Mouse (Mus musculus) hindbrain, embryonic 11.5 days (tissue): ENCODE data around the gene Maml3. TPM values are rescaled to one million over a fixed set of nuclear protein-coding genes. Genes with fewer than 3 reads are reported as not detected.

Source experiments
- ATAC-seq: fragments of 200-750 bp; cut with Nextera tagmentation; 2 replicates; pipeline ENCODE4 v1.8.0; 2017; ENCODE audit warnings: mild to moderate bottlenecking, moderate TSS enrichment, moderate library complexity; ENCODE audit not compliant: low FRiP score
- DNase-seq: peaks from one replicate; pipeline ENCODE4 v3.0.0-alpha.2; 2015; ENCODE audit warnings: low spot score
- H3K27ac ChIP-seq: fragments of 300-500 bp; sonication (generic); 2 replicates; pipeline ENCODE4 v1.5.1; 2014; ENCODE audit warnings: mild to moderate bottlenecking, low read depth, low read length
- H3K27me3 ChIP-seq: fragments of 300-500 bp; sonication (generic); 2 replicates; pipeline ENCODE4 v1.6.1; 2014; ENCODE audit warnings: mild to moderate bottlenecking, low read length, moderate library complexity, mixed read lengths; ENCODE audit not compliant: control insufficient read depth, insufficient read depth
- H3K36me3 ChIP-seq: fragments of 300-500 bp; sonication (generic); 2 replicates; pipeline ENCODE4 v1.6.1; 2014; ENCODE audit warnings: mild to moderate bottlenecking, low read length, moderate library complexity, mixed read lengths; ENCODE audit not compliant: control insufficient read depth, insufficient read depth
- H3K4me1 ChIP-seq: fragments of 300-500 bp; sonication (generic); replicated peaks from 2 replicates; pipeline ENCODE4 v1.6.1; 2014; ENCODE audit warnings: low read length, mixed read lengths; ENCODE audit not compliant: control insufficient read depth, insufficient read depth
- H3K4me2 ChIP-seq: fragments of 300-500 bp; sonication (generic); replicated peaks from 2 replicates; pipeline ENCODE4 v1.6.1; 2014; ENCODE audit warnings: mild to moderate bottlenecking, low read depth, low read length
- H3K4me3 ChIP-seq: fragments of 300-500 bp; sonication (generic); 2 replicates; pipeline ENCODE4 v1.5.1; 2014; ENCODE audit warnings: low read depth, low read length
- H3K9ac ChIP-seq: fragments of 300-500 bp; sonication (generic); 2 replicates; pipeline ENCODE4 v1.6.1; 2014; ENCODE audit warnings: low read depth, low read length
- H3K9me3 ChIP-seq: fragments of 300-500 bp; sonication (generic); 2 replicates; pipeline ENCODE4 v1.6.1; 2016; ENCODE audit warnings: low read length; ENCODE audit not compliant: control insufficient read depth
- WGBS: fragments of 180-500 bp; shearing (Covaris S2); extraction: QIAGEN DNeasy Blood & Tissue Kit; methylation state at CpG from one replicate; pipeline ENCODE4 v1.1.7; 2014; 5-methylcytosine and 5-hydroxymethylcytosine counted together
- polyA plus RNA-seq: library from polyadenylated mRNA; unstranded; fragments of >200 nt; fragmentation: Nextera tagmentation; extraction: Ambion mirVana; gene quantifications from 2 replicates; pipeline ENCODE4 v1.2.1, GENCODE M21; 2014

Gene Maml3
- polyA plus RNA-seq, 1 experiment from 2014 or later: 7.5 TPM

DNA sequence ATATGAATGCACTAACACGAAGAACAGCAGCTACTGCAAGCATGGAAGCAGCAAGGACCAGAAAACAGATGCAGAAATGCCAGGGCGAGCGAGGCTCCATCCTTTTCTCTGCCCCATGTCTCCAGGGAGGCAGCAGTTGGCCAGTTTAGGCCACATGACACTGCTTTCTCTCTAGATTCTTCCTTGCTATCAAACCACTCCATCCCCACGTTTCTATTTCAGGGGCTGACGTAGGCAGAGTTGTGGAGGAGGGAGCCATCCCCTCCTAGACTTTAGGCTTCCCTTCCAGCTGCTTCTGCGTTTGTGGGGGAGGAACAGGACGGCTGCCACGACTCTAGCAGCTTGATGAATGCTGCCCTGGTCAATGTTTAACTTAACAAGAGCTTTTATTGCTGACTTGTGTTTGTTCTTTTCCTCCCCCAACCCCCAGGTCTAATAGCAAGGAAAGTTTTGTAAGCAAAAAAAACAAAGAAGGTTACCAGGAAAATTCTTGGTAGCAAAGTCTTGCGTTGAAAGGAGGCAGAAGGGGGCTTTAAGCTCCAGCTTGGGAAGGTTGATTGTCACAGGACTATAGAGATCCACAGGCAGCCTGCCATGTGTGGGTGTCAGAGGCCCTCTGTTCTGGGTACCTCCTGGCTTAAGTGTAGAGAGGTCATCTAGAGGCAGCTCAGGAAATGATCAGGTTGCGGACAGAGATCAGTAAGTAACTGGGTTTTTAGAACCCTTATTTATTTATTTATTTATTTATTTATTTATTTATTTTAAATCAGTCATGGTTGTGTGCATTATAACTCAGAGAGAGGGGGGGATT is 188.6 kb downstream of the Maml3 start:
- ATAC-seq (no peak), DNase-seq (no peak)
- Histone ChIP-seq H3K9ac (no peak overlapping the region), H3K27me3 (no peaks in the 10 kb centered on the region), H3K4me1 (no peaks in the 10 kb centered on the region; the same call in 1 of the 2 replicates), H3K36me3 (no peaks in the 10 kb centered on the region), H3K4me2 (no peak overlapping the region), H3K4me3 (no peak overlapping the region), H3K9me3 (no peaks in the 10 kb centered on the region), H3K27ac (0 out of 2 replicates have a peak overlapping the region, but pooled peaks have one; percentile 34)
- 30% methylated on average over 10 of the region's 10 CpGs for WGBS

DNA sequence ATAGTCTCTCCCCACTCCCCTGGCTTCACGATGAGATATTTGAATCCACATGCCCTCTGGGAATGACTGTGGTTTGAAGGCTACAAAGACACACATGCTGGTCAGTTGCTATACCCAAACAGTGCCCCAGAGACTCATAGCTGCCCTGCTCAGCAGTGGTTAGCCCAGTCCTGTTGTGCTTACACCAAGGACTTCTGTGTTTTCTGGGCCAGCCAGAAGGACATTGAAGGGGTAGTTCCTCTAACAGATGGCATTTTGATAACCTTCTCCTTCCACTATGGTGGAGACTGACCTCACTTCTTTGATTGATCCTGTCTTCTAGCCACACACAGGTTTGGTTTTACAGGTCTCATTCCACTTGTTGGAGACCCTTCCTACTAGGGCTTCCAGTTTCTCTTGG is 189.5 kb downstream of the Maml3 start:
- Histone ChIP-seq H3K9me3 (no peaks in the 10 kb centered on the region), H3K36me3 (no peaks in the 10 kb centered on the region), H3K4me2 (no peak overlapping the region), H3K4me1 (no peaks in the 10 kb centered on the region; the same call in 1 of the 2 replicates), H3K27ac (0 out of 2 replicates have a peak overlapping the region, but pooled peaks have one; percentile 34), H3K27me3 (no peaks in the 10 kb centered on the region), H3K4me3 (no peak overlapping the region), H3K9ac (no peak overlapping the region)
- no peak for DNase-seq
- 83% methylated on average over 1 of the region's 1 CpGs for WGBS
- ATAC-seq: no peak

GRCm38 (mm10) chr3:51914900-51915299 is 190.0 kb downstream of the Maml3 start:
- no peak overlapping the region for H3K4me2 ChIP-seq
- H3K27me3 ChIP-seq: no peaks in the 10 kb centered on the region
- ATAC-seq: no peak
- no peaks in the 10 kb centered on the region for H3K36me3 ChIP-seq
- no peak overlapping the region for H3K4me3 ChIP-seq
- DNase-seq: no peak
- H3K9ac ChIP-seq: no peak overlapping the region
- no peaks in the 10 kb centered on the region for H3K9me3 ChIP-seq
- H3K4me1 ChIP-seq: no peaks in the 10 kb centered on the region; the same call in 1 of the 2 replicates
- WGBS: 83% methylated on average over 4 of the region's 4 CpGs
- no peak overlapping the region for H3K27ac ChIP-seq

- no peaks in the 10 kb centered on the region for H3K9me3 ChIP-seq
- no peaks in the 10 kb centered on the region for H3K36me3 ChIP-seq
- H3K9ac ChIP-seq: no peak overlapping the region
- no peak overlapping the region for H3K27ac ChIP-seq
- no peak overlapping the region for H3K4me3 ChIP-seq
- ATAC-seq (no peak), DNase-seq (no peak)
- 92% methylated on average over 8 of the region's 8 CpGs for WGBS
- no peaks in the 10 kb centered on the region for H3K27me3 ChIP-seq
- peaks cover 2% of the 10 kb centered on the region; the same call in 1 of the 2 replicates for H3K4me1 ChIP-seq
- H3K4me2 ChIP-seq: no peak overlapping the region
Measured at GRCm38 (mm10) chr3:51913498-51913897, 191.4 kb downstream of the Maml3 start.

GRCm38 (mm10) chr3:51912214-51912613 is 192.7 kb downstream of the Maml3 start:
- H3K36me3 ChIP-seq: no peaks in the 10 kb centered on the region
- H3K4me1 ChIP-seq: peaks cover 2% of the 10 kb centered on the region; the same call in 1 of the 2 replicates
- no peak overlapping the region for H3K9ac ChIP-seq
- no peaks in the 10 kb centered on the region for H3K27me3 ChIP-seq
- no peak overlapping the region for H3K4me2 ChIP-seq
- H3K4me3 ChIP-seq: no peak overlapping the region
- DNase-seq (no peak), ATAC-seq (no peak)
- H3K27ac ChIP-seq: no peak overlapping the region
- 53% methylated on average over 8 of the region's 8 CpGs for WGBS
- no peaks in the 10 kb centered on the region for H3K9me3 ChIP-seq

DNA sequence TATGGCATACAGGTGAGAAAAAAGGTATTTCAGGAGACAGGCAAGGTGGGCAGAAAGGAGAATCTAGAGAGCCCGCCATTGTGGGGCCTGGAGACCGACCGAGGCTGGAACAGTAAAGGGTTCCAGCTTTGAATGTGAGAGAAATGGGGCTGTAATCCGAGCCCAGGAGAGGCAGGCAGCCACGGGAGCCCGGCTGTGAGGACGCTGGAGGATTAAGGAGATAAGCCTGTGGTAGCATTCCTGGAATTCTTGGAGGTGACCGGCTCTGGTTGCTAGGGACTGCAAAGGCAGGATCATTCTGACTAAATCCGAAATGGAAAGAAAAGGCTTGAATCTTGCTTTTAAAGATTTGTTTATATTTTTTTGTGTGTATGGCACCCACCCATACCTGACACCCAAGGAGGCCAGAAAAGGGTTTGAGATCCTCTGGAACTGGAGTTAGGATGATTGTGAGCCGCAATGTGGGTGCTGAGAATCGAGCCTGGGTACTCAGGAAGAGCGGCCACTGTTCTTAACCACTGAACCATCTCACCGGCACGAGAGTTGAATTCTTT is 196.4 kb downstream of the Maml3 start:
- Histone ChIP-seq H3K9me3 (no peaks in the 10 kb centered on the region), H3K4me3 (no peak overlapping the region), H3K27ac (no peak overlapping the region), H3K27me3 (no peaks in the 10 kb centered on the region), H3K4me1 (0 out of 2 replicates have a peak, but pooled peaks cover 2% of the 10 kb centered on the region), H3K4me2 (no peak overlapping the region), H3K9ac (no peak overlapping the region), H3K36me3 (no peaks in the 10 kb centered on the region)
- no peak for DNase-seq
- ATAC-seq: no peak
- 15% methylated on average over 14 of the region's 14 CpGs for WGBS

- H3K4me3 ChIP-seq: no peak overlapping the region
- ATAC-seq: no peak
- DNase-seq: no peak
- 0 out of 2 replicates have a peak, but pooled peaks cover 2% of the 10 kb centered on the region for H3K4me1 ChIP-seq
- H3K36me3 ChIP-seq: no peaks in the 10 kb centered on the region
- H3K27ac ChIP-seq: no peak overlapping the region
- no peak overlapping the region for H3K9ac ChIP-seq
- no peak overlapping the region for H3K4me2 ChIP-seq
- H3K27me3 ChIP-seq: no peaks in the 10 kb centered on the region
- no peaks in the 10 kb centered on the region for H3K9me3 ChIP-seq
- WGBS: 53% methylated on average over 10 of the region's 10 CpGs
Measured at GRCm38 (mm10) chr3:51907113-51907860, 197.6 kb downstream of the Maml3 start.

DNA sequence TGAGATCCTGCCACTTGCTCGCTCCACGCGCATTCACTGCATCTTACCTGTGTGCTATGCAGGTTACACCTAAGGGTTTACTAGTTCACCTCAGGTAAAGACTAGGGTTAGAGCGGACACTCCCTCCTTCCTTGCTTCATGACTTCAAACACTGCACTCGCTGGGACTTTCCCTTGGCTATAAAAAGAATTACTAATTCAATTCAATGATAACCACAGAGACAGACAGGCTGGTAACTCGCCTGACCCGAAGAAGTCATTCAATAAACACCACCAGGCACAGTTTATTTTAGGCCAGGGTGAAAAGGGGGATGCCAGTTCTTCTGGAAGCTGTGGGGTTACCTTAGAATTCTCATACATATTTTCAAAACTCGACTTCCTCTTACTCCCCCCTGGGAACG is 199.0 kb downstream of the Maml3 start:
- ATAC-seq (no peak), DNase-seq (no peak)
- Histone ChIP-seq H3K9me3 (no peaks in the 10 kb centered on the region), H3K27ac (no peak overlapping the region), H3K4me3 (no peak overlapping the region), H3K4me1 (0 out of 2 replicates have a peak, but pooled peaks cover 2% of the 10 kb centered on the region), H3K9ac (no peak overlapping the region), H3K4me2 (no peak overlapping the region), H3K36me3 (no peaks in the 10 kb centered on the region), H3K27me3 (no peaks in the 10 kb centered on the region)
- 84% methylated on average over 9 of the region's 9 CpGs for WGBS
